Mouse (Mus musculus) 416B (cell line): ENCODE results near the gene Nkiras2.
A peak's percentile ranks its signal among the peaks of the same experiment; 100 is the strongest.
"Not testable (repeated sequence)": the region's sequence is repeated elsewhere in the genome, so short reads cannot be mapped to it uniquely, and the experiment has no call there.

Experiments used
- DNase-seq: peaks from one replicate; pipeline ENCODE4 v3.0.0; 2011; ENCODE audit warnings: low read depth

Gene Nkiras2

DNA sequence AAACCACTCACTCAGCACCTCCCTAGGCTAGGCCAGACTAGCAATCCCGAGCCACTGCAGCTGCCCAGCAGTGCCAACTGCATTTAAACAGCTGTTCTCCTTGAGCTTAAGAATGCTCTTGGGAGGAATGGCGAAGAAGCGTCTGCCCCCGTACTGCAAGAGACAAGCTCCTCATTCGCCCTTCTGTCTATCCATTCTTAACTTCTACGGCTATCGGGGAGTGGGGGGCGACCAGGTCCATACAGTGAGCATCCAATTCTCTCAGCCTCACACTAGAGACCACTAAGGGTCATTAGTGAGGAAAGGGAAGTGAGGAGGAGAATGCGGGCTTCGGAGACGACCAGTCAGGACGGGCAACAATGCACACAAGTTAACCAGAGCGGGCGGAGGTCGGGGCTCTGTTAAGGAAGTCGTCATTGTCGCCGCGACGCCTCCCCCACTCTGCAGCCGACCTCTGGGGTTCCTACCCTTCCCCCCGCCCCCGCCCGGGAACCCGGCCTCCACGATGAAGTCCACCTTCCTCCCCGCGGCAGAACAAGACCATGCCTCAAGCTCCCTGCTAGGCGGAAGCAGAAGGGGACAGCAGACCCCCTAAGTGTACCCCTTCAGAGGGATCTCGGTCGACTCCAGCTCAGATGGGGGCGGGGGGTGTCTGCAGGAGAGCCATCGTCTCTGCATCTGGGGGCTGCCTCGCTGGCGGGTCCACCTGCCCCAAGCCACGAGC, at the start of gene Nkiras2:
Gene Nkiras2, plus strand, starts transcription at position 484 of the 724 bp plus-strand sequence.
- DNase-seq, result peak; percentile 90

DNA sequence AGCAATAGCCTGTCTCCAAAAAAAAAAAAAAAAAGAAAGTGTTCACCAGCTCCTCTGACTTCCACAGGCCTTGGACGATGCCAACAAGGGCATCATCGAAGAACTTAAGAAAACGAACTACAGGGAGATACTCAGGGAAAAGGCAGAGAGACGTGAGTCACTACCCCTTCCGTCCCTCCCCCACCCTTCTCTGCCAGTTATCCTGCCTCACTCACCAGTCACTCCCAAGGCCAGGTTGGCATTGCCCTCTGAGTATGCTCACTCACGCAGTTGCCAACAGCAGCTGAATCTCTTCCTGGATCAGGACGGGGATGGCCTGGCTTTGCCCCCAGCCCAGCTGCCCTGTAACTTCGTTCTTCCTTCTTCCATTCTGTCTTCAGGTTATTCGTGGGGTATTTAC, 49.3 kb upstream of the Nkiras2 start:
- peak; percentile 90 for DNase-seq

DNA sequence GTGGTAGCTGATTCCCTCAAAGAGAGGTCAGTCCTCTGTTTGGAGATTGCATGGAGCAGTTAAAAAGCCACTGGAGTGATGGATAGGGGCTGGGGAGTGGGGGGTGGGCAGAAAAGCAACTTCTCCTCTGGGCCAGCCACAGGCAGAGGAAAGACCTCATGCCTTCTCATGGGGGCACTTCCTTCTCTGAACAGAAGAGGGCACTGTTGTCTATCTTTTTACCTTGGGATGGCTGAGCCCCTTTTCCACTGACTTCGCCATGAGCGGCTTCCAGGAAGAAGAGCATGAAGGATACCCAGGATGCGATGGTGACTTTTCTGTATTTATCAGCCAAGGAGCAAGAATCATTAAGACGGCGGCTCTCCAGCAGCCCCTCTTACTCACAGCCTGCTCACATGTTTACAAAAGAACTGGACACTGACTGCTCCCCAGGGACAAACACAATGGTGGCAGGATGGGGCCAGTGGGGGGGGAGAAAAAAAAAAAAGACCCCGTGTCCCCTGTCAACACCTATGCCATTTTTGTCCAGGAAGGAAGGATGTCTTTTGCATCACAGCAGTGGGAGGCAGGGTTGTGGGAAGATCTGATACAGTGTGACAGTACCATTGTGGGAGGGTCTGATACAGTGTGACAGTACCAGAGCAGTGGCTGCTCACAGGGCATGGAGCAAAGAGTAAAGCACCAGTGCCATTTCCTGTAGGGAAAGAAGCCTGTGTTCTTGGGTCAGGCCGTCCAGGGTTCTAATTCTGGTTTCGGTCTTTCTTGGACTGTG, 48.4 kb upstream of the Nkiras2 start:
- DNase-seq, result peak; percentile 82

DNA sequence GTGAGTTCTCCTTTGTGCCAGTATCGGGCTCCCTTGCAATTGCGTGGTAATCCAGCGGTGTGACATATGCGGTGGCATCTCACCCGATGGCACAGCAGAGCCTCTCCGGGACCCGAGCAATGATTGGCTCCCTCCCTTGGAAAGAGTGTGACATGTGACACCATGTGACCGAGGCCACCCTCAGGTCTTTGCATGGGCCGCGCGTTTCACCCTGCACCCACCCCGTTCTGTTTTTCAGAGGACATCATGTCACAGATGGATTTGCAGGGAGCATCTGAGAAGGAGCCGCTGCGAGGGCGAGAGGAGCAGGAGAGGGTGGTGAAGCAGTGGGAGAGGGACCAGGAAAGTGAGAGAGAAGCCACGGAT, 47.9 kb upstream of the Nkiras2 start:
- no peak for DNase-seq

DNA sequence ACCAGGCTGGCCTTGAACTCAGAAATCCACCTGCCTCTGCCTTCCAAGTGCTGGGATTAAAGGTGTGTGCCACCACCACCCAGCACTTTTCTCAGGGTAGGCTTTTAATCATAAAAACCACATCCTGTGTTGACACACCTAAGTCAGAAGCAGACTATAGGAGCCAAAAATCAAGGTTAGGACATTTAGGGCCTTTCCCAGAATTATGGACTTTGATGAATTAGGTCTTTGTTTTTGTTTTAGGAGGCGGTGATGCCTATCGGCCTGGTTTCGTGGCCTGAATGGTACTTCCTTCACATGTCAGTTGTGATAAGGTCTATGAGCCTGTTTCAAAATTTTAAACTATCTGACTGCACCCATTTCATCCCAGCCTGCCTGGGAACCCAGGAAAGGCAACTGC, 44.9 kb upstream of the Nkiras2 start:
- no peak for DNase-seq

DNA sequence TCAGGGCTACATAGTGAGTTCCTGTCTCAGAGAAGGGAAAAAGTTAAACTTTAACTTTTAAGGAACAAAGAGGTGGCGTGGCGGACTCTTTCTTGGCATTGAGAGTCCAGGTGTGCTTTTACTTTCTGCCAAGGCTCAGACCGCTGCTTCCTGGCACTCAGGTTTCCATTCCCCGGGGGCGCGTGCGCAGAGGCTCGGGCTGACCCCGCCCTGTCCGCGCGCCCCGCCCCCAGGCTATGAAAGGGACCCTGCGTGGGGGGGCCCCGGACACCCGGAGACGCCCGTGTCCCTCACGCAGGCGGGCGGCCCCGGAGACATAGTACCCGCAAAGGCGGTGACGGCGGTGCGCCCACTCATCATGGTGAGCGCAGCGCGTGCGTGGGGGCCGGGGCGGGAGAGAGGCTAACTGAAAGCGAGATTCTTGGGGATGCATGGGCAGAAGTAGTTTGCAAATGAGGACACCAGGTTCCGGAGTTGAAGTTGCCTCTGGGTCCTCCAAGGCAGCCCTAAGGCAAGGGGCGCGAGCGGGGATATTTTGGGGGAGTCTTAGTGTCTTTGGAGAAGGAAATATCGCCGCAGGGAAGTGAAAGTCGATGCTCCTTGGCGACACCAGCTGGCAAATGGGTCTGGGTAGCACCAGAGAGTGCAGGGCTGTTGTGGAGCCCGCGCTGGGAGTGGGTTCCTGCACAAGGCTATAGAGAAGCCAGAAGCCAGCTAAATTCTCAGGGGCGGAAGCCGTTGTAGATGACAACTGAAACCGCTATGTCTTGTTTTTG, 44.1 kb upstream of the Nkiras2 start, which contains the start of gene Cnp:
Gene Cnp, plus strand, starts transcription at position 197 of the 776 bp plus-strand sequence.
- peak; percentile 73 for DNase-seq

DNA sequence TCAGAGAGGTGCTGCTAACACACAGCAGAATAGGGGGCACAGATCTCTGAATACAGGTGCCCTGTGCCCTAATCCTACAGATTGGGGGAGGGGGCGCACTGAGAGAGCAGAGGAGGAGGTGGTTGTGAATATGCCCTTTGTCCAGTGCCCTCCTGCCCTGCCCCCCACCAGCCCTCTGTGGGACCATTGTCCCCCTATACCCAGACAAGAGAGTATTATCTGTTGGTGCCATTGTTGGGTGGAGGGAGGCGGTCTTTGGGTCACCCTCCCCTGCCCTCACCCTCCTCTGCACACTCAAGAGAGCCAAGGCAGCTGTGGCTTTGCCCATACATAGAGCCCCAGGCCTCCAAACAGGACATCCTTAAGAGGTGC, 43.6 kb upstream of the Nkiras2 start:
- DNase-seq, result no peak

DNA sequence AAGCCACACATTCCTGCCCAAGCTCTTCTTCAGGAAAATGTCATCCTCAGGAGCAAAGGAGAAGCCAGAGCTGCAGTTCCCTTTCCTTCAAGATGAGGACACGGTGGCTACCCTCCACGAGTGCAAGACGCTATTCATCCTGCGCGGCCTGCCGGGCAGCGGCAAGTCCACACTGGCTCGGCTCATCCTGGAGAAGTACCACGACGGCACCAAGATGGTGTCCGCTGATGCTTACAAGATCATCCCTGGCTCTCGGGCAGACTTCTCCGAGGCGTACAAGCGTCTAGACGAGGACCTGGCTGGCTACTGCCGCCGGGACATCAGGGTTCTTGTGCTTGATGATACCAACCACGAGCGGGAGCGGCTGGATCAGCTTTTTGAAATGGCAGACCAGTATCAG, 42.8 kb upstream of the Nkiras2 start:
- no peak for DNase-seq

DNA sequence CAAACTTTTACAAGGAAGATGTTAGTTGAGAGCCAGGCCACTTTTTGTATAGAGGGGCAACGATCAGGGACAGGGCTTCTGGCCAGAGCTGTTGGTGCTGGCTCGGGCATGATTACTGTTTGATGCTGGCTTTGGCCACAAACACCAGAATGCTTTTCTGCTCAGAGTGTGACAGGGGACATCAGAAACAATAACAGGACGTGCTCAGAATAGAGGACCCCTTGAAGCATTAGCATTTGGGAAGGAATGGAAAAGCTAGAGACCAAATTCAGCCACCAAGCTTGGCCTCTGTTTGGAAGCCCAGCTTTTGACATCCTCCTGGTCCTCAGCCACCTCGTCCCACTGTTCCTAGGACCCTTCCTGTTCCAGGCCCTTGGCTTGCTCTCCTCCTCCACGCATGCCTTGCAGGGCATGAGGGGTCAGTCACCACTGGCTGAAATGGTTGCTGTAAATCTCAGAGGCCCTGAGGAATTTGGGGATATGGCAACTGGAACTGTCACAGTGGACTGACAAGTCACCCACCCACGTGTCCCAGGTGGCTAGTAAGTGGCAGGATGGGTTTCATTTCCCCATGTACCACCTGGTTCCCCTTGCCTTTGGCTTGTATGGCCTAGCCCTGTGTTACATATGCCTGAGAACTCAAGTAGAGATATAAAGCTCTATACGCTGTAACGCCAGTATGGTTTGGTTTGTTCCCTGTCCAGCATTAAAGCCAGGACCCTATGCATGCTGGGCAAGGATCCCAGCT, 41.0 kb upstream of the Nkiras2 start:
- no peak for DNase-seq

DNA sequence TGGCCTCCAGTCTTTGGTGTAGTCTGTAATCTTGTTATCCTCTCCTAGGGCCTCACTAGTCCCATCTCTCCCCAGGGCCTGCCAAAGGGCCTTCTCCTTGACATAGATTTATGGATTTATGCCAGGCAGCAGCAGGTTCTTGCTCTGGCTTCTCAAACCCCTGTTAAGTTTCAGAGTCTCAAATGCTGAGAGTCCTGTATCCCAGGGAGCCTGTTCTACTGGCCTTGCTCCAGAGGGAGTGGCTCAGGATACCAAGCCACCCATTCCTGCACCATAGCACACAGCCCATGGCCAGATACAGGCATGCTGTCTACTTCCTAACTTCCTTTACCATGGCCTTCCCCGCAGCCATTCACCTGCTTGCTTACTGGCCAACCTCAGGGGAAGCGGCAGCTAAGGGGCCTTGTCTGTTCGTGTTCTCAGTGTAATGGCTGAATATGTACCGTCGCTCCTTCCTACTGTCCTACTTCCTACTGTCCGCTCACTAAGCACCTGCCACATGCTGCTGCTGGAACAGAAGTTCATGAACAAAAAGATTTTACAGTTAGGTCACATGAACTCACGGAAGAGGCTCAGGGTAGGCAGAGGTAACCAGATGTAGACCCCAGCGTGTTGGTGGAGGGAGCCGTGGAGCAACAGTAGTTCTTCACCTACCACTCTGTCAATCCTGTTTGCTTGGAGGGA, 39.8 kb upstream of the Nkiras2 start:
- no peak for DNase-seq

DNA sequence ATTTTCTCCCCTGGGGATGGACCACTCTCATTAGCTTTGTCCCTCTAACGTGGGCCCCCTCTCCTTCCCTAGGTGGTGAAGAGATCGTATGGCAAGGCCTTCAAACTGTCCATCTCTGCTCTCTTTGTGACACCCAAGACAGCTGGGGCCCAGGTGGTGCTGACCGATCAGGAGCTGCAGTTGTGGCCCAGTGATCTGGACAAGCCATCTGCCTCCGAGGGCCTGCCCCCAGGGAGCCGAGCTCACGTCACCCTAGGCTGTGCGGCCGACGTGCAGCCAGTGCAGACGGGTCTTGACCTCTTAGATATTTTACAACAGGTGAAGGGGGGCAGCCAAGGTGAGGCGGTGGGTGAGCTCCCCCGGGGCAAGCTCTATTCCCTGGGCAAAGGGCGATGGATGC, 38.8 kb upstream of the Nkiras2 start:
- DNase-seq, result no peak

DNA sequence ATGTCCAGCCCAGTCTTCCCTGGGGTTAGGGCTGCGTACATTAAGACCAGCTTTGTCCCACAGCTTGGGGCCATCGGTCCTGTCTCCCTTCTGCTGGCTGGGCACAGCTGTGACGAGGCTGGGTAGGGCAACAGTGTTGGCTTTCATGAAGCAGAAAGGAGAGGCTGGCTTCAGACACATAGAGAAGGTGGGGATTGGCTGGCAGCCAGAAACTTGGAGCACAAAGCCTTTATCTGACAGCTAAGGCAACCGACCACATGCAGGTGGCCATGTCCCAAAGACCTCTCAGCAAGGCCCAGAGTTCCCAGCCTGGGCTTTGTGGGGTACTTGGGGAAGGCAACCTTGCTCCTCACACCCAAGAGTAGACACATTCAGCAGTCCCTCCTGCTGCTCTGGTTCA, 37.3 kb upstream of the Nkiras2 start:
- DNase-seq, result peak; percentile 19

DNA sequence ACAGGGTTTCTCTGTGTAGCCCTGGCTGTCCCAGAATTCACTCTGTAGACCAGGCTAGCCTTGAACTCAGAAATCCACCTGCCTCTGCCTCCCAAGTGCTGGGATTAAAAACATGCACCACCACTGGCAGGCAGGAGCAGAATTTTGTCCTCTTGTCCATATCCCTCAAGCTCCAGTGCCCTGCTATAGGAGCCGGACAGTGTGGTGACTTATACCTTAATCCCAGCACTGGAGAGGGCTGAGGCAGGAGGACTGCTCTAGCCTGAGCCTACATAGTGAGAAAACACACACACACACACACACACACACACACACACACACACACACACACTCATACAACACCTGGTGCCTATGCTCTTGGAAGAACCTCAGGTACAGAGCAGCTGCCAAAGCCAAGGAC, 36.6 kb upstream of the Nkiras2 start:
- DNase-seq, result not testable (repeated sequence)

DNA sequence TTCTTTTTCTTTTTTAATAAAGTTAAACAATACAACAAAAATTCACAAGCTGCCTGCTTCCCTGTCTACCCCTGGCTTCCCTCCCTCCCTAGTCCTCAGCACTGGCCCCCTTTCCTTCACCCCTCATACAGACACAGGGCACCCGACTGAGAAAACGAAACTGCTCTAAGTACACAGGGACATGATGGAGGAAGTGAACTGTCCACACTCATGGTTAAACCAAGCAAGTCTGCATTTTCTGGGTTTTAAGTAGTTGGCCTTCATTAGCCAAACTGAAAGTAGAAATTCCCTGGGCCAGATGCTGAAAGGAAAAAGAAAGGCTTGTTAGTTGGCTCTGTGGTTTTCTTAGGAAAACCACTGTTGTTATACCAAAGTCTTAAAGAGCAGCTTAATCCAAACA, 36.2 kb upstream of the Nkiras2 start:
- DNase-seq, result peak; percentile 21

DNA sequence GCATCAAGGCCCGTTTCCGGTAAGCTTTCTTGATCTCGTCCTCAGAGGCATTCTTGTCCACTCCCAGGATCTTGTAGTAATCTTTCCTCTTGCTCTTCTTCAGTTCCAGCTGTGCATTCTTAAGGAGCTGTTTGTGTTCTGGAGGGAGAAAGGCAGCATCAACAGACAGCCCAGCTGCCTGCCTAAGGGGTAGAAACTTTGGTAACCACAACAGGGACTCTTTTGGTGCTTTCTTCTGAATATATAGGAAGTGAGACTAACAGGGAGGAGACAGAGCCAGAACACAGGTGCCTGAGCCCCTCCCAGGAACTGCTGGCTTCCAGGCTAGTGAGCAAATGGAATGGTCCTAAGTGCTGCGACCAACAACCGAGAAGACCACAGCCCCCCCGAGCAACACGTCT, 34.5 kb upstream of the Nkiras2 start:
- no peak for DNase-seq

DNA sequence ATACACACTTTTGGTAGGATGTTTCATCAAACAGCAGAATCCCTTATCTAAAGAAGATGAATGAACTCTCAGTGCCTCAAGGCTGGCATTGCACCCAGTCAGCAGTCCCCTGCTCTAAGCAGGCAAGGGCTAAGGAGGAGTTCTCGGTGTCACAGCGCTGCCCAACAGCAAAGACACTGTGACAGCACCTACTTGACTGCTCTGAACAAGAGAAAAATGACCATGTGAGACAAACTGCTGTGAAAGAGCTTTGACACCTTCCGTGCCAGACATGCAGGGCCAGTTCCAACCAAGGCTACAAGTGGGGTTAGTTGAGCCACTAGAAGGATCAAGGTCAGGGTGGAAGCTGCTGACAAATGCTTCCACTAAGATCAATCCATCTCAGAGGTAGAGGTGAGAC, 33.9 kb upstream of the Nkiras2 start:
- no peak for DNase-seq

DNA sequence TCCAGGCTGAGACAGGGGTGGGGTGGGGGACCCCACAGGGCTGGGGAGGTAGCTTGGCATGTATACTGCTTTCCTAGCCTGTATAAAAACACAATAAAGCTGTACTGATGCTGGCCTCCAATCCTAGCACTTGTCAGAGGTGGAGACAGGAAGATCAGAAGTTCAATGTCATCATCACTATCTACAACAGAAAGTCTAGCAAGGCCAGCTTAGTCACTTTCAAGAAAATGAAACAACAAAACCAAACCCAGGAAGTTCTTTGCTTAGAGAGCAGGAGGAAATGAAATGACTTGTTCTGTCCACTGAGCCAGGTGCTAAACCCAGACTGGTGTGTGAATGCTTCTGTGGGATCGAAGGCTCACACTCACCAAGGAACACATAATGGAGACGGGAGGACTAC, 30.6 kb upstream of the Nkiras2 start:
- DNase-seq, result peak; percentile 59

DNA sequence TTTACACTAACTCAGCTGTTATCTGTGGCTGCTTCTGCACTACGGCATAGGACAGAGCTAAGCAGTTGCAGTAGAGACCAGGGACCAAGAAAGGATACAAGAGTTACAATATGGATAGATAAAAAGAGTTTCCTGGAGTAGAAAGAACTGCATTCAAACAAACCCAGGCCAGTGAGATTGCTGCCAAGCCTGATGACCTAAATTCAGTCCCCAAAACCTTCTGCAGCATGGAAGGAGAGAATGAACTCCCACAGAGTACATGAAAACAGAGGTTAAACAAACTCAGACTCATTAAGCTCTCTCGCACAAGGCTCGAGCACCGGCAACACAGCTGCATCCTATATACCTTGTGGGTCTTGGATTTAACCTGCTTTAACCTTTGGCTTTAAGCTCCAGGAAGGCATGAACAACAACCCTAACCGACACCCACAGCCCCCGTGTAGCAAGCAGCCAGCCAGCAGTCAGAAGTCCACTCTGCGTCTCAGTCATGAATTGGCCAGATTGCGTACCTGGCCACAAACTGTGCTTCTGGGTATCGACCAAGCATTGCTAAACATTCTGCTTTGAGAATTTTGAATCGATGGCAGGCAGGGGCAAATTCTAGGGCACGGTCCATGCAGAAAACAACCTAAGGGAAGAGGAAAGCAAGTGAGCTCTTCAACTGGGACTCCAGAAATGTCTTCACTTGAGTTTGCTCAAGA, 26.5 kb upstream of the Nkiras2 start:
- no peak for DNase-seq

DNA sequence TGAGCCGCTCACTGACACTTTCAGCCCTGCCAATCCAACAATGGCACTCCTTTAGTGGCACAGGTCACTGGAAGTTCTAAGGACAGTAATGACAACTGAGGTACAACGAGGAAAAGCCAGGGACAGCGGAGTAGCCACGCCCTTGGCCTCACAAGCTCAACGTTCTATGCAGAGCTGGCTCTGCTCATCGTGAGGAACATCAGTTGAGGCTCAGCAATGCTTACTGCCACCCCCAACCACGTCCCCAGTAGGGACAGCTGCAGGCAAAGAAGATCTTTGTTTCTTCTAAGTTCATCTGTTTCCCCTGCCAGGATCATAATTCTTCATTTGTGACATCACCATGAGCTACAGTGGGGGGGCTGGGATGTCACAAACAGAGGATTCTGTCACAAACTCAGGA, 24.4 kb upstream of the Nkiras2 start:
- DNase-seq, result no peak

DNA sequence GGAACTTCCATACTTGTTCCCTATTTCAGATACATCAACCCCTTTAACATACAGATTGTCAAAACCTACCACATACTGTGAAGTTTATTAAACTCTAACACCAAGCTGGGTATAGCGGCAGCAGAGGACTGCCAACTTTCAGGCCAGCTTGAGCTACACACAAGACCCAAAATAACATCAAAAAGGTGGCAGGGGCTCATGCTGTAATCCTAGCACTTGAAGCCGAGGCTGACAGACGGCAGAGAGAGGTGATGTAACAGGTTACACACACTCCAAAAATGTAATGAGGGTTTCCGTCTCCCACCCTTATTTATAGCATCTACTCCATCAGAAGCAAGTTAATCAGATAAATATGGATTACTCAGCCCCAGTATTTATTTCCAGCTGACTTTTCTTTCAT, 23.5 kb upstream of the Nkiras2 start:
- no peak for DNase-seq

DNA sequence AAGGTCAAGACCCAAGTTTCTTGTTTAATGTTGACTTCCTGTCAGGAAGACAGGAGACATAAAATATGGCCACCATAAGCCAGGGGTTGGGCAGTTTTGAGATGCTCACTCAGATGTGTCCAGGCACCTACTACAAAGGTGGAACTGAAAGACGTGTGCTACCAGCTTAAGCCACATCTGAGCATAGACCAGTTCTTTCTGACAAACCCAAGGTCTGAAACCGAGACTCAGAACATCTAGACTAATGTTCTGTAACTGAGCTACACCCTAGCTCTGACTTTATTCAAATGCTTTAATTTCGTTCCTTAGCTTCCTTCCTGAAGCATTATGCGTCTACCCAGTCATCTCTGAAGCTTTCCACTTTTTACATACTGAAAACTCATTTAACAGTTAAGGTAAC, 21.0 kb upstream of the Nkiras2 start:
- no peak for DNase-seq
